Mouse (Mus musculus) testis, adult 2 months (tissue): ENCODE data around the gene Olfr206.

Experiments used
- CTCF ChIP-seq: fragments of 200-500 bp; IDR thresholded peaks from 2 replicates; pipeline ENCODE4 v1.5.1; 2012; ENCODE audit warnings: low read depth, mild to moderate bottlenecking, inconsistent platforms, low read length, moderate library complexity; ENCODE audit not compliant: control insufficient read depth, insufficient read depth, insufficient replicate concordance
- POLR2A ChIP-seq: fragments of 200-500 bp; IDR thresholded peaks from 2 replicates; pipeline ENCODE4 v1.6.1; 2012; ENCODE audit warnings: low read depth, mild to moderate bottlenecking, inconsistent platforms, low read length, moderate library complexity; ENCODE audit not compliant: control insufficient read depth

- TF ChIP-seq CTCF (no peak), POLR2A (no peak)
Measured at GRCm38 (mm10) chr16:59298581-59298980, 50.5 kb downstream of the Olfr206 start, which contains the start of gene Olfr203.
